Mouse (Mus musculus): ENCODE results near the gene Wnt3a. TPM values are rescaled to one million over a fixed set of nuclear protein-coding genes. Genes with fewer than 3 reads are reported as not detected.

Wnt3a gene
- 1.2 and 1.7 TPM in 2 replicates for polyA plus RNA-seq (2015; fragmentation: Nextera tagmentation; extraction: Ambion mirVana)

DNA sequence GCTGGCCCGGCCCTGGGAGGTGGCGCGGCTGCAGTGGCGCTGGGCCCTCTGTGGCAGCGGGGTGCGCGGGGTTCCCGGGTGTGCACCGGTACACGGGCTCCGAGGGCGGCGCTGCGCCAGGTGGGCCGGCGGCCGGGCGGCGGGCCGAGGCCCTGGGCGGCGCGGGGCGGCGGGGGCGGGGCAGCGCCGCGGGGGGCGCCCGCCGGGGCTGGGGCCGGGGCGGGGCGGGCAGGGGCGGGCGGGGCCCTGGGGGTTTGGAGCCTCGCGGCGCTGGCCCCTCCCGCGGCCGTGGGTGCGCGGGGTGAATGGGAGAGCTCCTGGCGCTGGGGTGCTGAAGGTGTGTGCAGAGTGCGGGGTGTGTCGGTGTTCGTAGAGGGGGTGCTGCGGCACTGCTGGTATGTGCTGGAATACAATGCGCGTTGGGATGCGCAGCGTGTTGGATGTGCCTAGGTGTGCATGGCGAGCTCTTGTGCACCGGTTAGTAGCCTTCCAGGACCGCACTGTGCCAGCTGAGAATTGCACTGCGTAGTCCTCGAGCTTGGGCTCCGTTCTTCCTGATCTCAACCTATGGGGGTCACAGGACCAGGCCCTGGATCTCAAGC, at the start of gene Wnt3a:
Gene Wnt3a (minus strand): TSS at position 51 of the 602 bp plus-strand sequence.
- H3K9ac ChIP-seq: 0 out of 2 replicates have a peak within 1 kb of the TSS, but pooled peaks have one; percentile 45

DNA sequence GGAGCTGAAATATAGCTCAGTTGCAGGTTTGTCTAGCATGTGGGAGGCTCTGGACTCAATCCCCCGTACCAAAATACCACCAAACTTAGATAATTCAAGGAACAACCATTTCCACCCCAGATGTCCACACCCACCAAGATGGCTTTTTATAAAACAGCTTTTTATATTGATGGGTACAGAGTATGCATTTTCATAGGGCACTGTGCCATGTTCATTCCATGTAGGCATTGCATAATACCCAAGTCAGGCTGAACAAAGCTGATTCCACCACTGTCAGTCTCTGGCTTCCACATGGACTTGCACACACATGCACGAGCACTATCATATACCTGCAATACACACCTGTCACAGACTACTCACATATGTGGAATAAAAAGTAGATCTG, 48.2 kb upstream of the Wnt3a start:
- Histone ChIP-seq H3K9me3 (no peaks in the 10 kb centered on the region), H3K27me3 (no peaks in the 10 kb centered on the region), H3K4me1 (replicated peaks) (peaks cover 8% of the 10 kb centered on the region; the same call in 1 of the 2 replicates), H3K9ac (no peak overlapping the region), H3K4me3 (no peak overlapping the region), H3K4me2 (no peak overlapping the region), H3K27ac (replicated peaks) (no peak overlapping the region), H3K36me3 (no peaks in the 10 kb centered on the region)
- no peak for ATAC-seq (ENCODE audit: low read depth)
- 86% methylated on average over 2 of the region's 2 CpGs for WGBS

More for the DNA sequence above, at the start of gene Wnt3a:
- H3K36me3 ChIP-seq: no peaks in the 10 kb centered on the region
- peaks cover 24% of the 10 kb centered on the region for H3K4me1 ChIP-seq (replicated peaks)
- H3K4me3 ChIP-seq: peak within 1 kb of the TSS; percentile 37
- WGBS: 1% methylated on average over 32 of the region's 60 CpGs
- H3K4me2 ChIP-seq: peak within 1 kb of the TSS; percentile 54
- H3K27me3 ChIP-seq: peaks cover 83% of the 10 kb centered on the region
- H3K9me3 ChIP-seq: no peaks in the 10 kb centered on the region
- H3K27ac ChIP-seq (replicated peaks): no peak within 1 kb of the TSS
- no peak for ATAC-seq (ENCODE audit: low read depth)

- Histone ChIP-seq H3K4me2 (no peak overlapping the region), H3K9ac (no peak overlapping the region), H3K27ac (replicated peaks) (no peak overlapping the region), H3K36me3 (no peaks in the 10 kb centered on the region), H3K27me3 (no peaks in the 10 kb centered on the region), H3K4me3 (no peak overlapping the region), H3K9me3 (no peaks in the 10 kb centered on the region), H3K4me1 (replicated peaks) (peaks cover 8% of the 10 kb centered on the region; the same call in 1 of the 2 replicates)
- ATAC-seq (ENCODE audit: low read depth): no peak
- WGBS: 77% methylated on average over 13 of the region's 13 CpGs
Measured at GRCm38 (mm10) chr11:59337955-59338735, 47.6 kb upstream of the Wnt3a start.

GRCm38 (mm10) chr11:59336381-59336780, 45.8 kb upstream of the Wnt3a start:
- Histone ChIP-seq H3K27me3 (no peaks in the 10 kb centered on the region), H3K36me3 (no peaks in the 10 kb centered on the region), H3K27ac (replicated peaks) (no peak overlapping the region), H3K4me3 (no peak overlapping the region), H3K4me2 (no peak overlapping the region), H3K9ac (no peak overlapping the region), H3K4me1 (replicated peaks) (peaks cover 8% of the 10 kb centered on the region; the same call in 1 of the 2 replicates), H3K9me3 (no peaks in the 10 kb centered on the region)
- 0 out of 2 replicates have a peak, but pooled peaks have one; percentile 32 for ATAC-seq (ENCODE audit: low read depth)
- WGBS: 28% methylated on average over 1 of the region's 1 CpGs

- Histone ChIP-seq H3K36me3 (no peaks in the 10 kb centered on the region), H3K4me3 (no peak overlapping the region), H3K9me3 (no peaks in the 10 kb centered on the region), H3K27me3 (no peaks in the 10 kb centered on the region), H3K9ac (no peak overlapping the region), H3K4me1 (replicated peaks) (peaks cover 8% of the 10 kb centered on the region; the same call in 1 of the 2 replicates), H3K27ac (replicated peaks) (no peak overlapping the region), H3K4me2 (no peak overlapping the region)
- WGBS: 64% methylated on average over 2 of the region's 2 CpGs
- no peak for ATAC-seq (ENCODE audit: low read depth)
Measured at GRCm38 (mm10) chr11:59335942-59336341, 45.4 kb upstream of the Wnt3a start.

- H3K9me3 ChIP-seq: no peaks in the 10 kb centered on the region
- no peak overlapping the region for H3K9ac ChIP-seq
- H3K27ac ChIP-seq (replicated peaks): no peak overlapping the region
- H3K4me2 ChIP-seq: no peak overlapping the region
- no peaks in the 10 kb centered on the region for H3K36me3 ChIP-seq
- ATAC-seq (ENCODE audit: low read depth): no peak
- H3K27me3 ChIP-seq: no peaks in the 10 kb centered on the region
- H3K4me1 ChIP-seq (replicated peaks): peaks cover 8% of the 10 kb centered on the region; the same call in 1 of the 2 replicates
- no peak overlapping the region for H3K4me3 ChIP-seq
- WGBS: 85% methylated on average over 4 of the region's 4 CpGs
Measured at GRCm38 (mm10) chr11:59335150-59335549, 44.6 kb upstream of the Wnt3a start.

- Histone ChIP-seq H3K4me2 (no peak overlapping the region), H3K9me3 (no peaks in the 10 kb centered on the region), H3K4me1 (replicated peaks) (peaks cover 17% of the 10 kb centered on the region; the same call in 1 of the 2 replicates), H3K36me3 (no peaks in the 10 kb centered on the region), H3K27me3 (no peaks in the 10 kb centered on the region), H3K9ac (no peak overlapping the region), H3K4me3 (no peak overlapping the region), H3K27ac (replicated peaks) (no peak overlapping the region)
- no peak for ATAC-seq (ENCODE audit: low read depth)
- WGBS: 55% methylated on average over 9 of the region's 9 CpGs
Measured at GRCm38 (mm10) chr11:59332938-59333337, 42.4 kb upstream of the Wnt3a start.

- Histone ChIP-seq H3K27me3 (no peaks in the 10 kb centered on the region), H3K4me2 (no peak overlapping the region), H3K27ac (replicated peaks) (no peak overlapping the region), H3K9ac (no peak overlapping the region), H3K9me3 (no peaks in the 10 kb centered on the region), H3K36me3 (no peaks in the 10 kb centered on the region), H3K4me3 (no peak overlapping the region), H3K4me1 (replicated peaks) (0 out of 2 replicates have a peak, but pooled peaks cover 11% of the 10 kb centered on the region)
- no peak for ATAC-seq (ENCODE audit: low read depth)
- 82% methylated on average over 16 of the region's 16 CpGs for WGBS
Measured at GRCm38 (mm10) chr11:59331167-59331869, 40.8 kb upstream of the Wnt3a start.

DNA sequence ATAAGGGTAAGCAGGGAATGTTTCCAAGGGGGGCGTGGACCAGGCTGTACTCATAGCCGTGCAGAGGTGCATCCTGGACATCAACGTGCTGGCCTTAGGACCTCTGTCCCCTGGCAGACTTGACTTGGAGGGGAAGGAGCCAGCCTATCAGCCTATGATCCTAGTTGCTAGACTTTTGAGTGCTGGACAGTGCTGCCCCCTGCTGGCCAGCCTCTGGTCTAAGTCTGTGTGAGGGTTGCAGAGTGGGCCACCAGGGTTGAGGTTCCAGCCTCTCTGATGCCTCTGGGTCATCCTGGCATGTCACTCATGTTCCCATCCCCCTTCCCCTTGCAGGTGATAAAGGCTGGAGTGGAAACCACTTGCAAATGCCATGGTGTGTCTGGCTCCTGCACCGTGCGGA, 40.0 kb upstream of the Wnt3a start:
- ATAC-seq (ENCODE audit: low read depth): no peak
- H3K27ac ChIP-seq (replicated peaks): no peak overlapping the region
- H3K9me3 ChIP-seq: no peaks in the 10 kb centered on the region
- no peaks in the 10 kb centered on the region for H3K27me3 ChIP-seq
- no peak overlapping the region for H3K9ac ChIP-seq
- no peak overlapping the region for H3K4me2 ChIP-seq
- WGBS: 51% methylated on average over 5 of the region's 5 CpGs
- H3K36me3 ChIP-seq: no peaks in the 10 kb centered on the region
- H3K4me1 ChIP-seq (replicated peaks): 0 out of 2 replicates have a peak, but pooled peaks cover 9% of the 10 kb centered on the region
- H3K4me3 ChIP-seq: no peak overlapping the region

DNA sequence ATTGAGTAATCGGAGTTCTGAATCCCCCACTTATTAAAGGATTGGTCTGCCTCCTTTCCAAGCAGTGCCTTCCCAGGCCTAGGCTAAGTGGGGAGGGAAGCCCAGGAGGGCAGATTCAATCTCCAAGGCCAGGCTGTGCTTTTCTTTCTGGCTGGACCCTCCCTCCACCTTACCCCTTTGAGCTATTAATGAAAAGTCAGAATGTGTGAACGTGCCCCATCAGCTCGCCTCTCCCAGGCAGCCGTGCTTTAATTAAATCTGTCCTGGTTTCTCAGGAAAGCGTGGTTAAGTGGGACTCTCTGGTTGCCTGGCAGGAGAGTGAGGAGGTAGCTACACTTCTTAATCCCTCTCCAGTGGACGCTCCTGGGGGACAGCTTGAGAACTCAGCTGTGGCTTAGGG, 39.1 kb upstream of the Wnt3a start:
- no peak overlapping the region for H3K4me3 ChIP-seq
- H3K9me3 ChIP-seq: no peaks in the 10 kb centered on the region
- no peaks in the 10 kb centered on the region for H3K36me3 ChIP-seq
- no peak overlapping the region for H3K4me2 ChIP-seq
- 0 out of 2 replicates have a peak, but pooled peaks cover 9% of the 10 kb centered on the region for H3K4me1 ChIP-seq (replicated peaks)
- H3K27ac ChIP-seq (replicated peaks): no peak overlapping the region
- 41% methylated on average over 6 of the region's 6 CpGs for WGBS
- no peak for ATAC-seq (ENCODE audit: low read depth)
- no peaks in the 10 kb centered on the region for H3K27me3 ChIP-seq
- H3K9ac ChIP-seq: no peak overlapping the region

DNA sequence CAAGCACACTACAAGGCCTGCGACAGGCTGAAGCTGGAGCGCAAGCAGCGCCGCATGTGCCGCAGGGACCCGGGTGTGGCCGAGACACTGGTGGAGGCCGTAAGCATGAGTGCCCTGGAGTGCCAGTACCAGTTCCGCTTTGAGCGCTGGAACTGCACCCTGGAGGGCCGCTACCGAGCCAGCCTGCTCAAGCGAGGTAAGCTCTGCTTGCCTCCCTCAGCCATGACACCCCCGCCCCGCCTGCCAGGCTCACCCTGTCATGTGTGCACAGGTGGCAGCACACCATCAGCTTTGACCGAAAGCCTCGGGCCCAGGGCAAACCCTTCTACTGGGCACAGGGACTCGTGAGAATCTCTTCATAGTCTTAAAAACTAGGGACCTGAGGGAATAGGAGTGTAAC, 37.1 kb upstream of the Wnt3a start:
- Histone ChIP-seq H3K4me2 (no peak overlapping the region), H3K27ac (replicated peaks) (no peak overlapping the region), H3K4me3 (no peak overlapping the region), H3K4me1 (replicated peaks) (0 out of 2 replicates have a peak, but pooled peaks cover 9% of the 10 kb centered on the region), H3K9me3 (no peaks in the 10 kb centered on the region), H3K9ac (no peak overlapping the region), H3K36me3 (no peaks in the 10 kb centered on the region), H3K27me3 (no peaks in the 10 kb centered on the region)
- WGBS: 87% methylated on average over 18 of the region's 18 CpGs
- no peak for ATAC-seq (ENCODE audit: low read depth)

- H3K36me3 ChIP-seq: no peaks in the 10 kb centered on the region
- no peaks in the 10 kb centered on the region for H3K9me3 ChIP-seq
- H3K4me3 ChIP-seq: no peak overlapping the region
- ATAC-seq (ENCODE audit: low read depth): no peak
- H3K4me2 ChIP-seq: no peak overlapping the region
- H3K4me1 ChIP-seq (replicated peaks): 0 out of 2 replicates have a peak, but pooled peaks cover 5% of the 10 kb centered on the region
- WGBS: 73% methylated on average over 5 of the region's 5 CpGs
- no peak overlapping the region for H3K27ac ChIP-seq (replicated peaks)
- no peak overlapping the region for H3K9ac ChIP-seq
- H3K27me3 ChIP-seq: no peaks in the 10 kb centered on the region
Measured at GRCm38 (mm10) chr11:59324777-59325176, 34.2 kb upstream of the Wnt3a start.

Measured in neural tube, embryonic 13.5 days (tissue).